Mouse (Mus musculus) kidney, embryonic 15.5 days (tissue): ENCODE measurements around the gene Nostrin. TPM values are rescaled to one million over a fixed set of nuclear protein-coding genes. Genes with fewer than 3 reads are reported as not detected.

Experiments used
- ATAC-seq: fragments of 200-750 bp; cut with Nextera tagmentation; replicated peaks from 2 replicates; pipeline ENCODE4 v1.8.0; 2017; ENCODE audit warnings: moderate TSS enrichment; ENCODE audit not compliant: low FRiP score
- H3K27ac ChIP-seq: fragments of 300-500 bp; sonication (generic); 2 replicates; pipeline ENCODE4 v1.5.1; 2015; ENCODE audit warnings: mild to moderate bottlenecking, inconsistent platforms
- H3K27me3 ChIP-seq: fragments of 300-500 bp; sonication (generic); 2 replicates; pipeline ENCODE4 v1.6.1; 2015; ENCODE audit warnings: inconsistent platforms
- H3K36me3 ChIP-seq: fragments of 300-500 bp; sonication (generic); 2 replicates; pipeline ENCODE4 v1.6.1; 2015; ENCODE audit warnings: inconsistent platforms
- H3K4me1 ChIP-seq: fragments of 300-500 bp; sonication (generic); 2 replicates; pipeline ENCODE4 v1.6.1; 2015; ENCODE audit warnings: inconsistent platforms
- H3K4me2 ChIP-seq: fragments of 300-500 bp; sonication (generic); 2 replicates; pipeline ENCODE4 v1.6.1; 2015; ENCODE audit warnings: moderate library complexity, mild to moderate bottlenecking, inconsistent platforms
- H3K4me3 ChIP-seq: fragments of 300-500 bp; sonication (generic); replicated peaks from 2 replicates; pipeline ENCODE4 v1.5.1; 2015; ENCODE audit warnings: mild to moderate bottlenecking, inconsistent platforms
- H3K9ac ChIP-seq: fragments of 300-500 bp; sonication (generic); 2 replicates; pipeline ENCODE4 v1.6.1; 2015; ENCODE audit warnings: mild to moderate bottlenecking, inconsistent platforms
- H3K9me3 ChIP-seq: fragments of 300-500 bp; sonication (generic); replicated peaks from 2 replicates; pipeline ENCODE4 v1.6.1; 2016; ENCODE audit warnings: inconsistent platforms
- WGBS: fragments of 180-500 bp; shearing (Covaris S2); methylation state at CpG from one replicate; pipeline ENCODE4 v1.1.7; 2015; ENCODE audit warnings: mixed read lengths; 5-methylcytosine and 5-hydroxymethylcytosine counted together
- polyA plus RNA-seq: library from polyadenylated mRNA; unstranded; fragments of >200 nt; fragmentation: Nextera tagmentation; extraction: Ambion mirVana; gene quantifications from 2 replicates; pipeline ENCODE4 v1.2.1, GENCODE M21; 2015

Nostrin gene
- polyA plus RNA-seq, 1 experiment from 2014 or later = 6.4 TPM

- Histone ChIP-seq H3K9ac (no peak overlapping the region), H3K27me3 (no peaks in the 10 kb centered on the region), H3K4me1 (peaks cover 17% of the 10 kb centered on the region), H3K4me3 (no peak overlapping the region), H3K36me3 (no peaks in the 10 kb centered on the region), H3K9me3 (no peaks in the 10 kb centered on the region), H3K27ac (peak overlapping the region; percentile 57; the same call in 1 of the 2 replicates), H3K4me2 (0 out of 2 replicates have a peak overlapping the region, but pooled peaks have one; percentile 3)
- ATAC-seq = peak; percentile 68; the same call in 1 of the 2 replicates
- WGBS = 22% methylated on average over 9 of the region's 9 CpGs
These were observed 34.9 kb downstream of the Nostrin start for GRCm38 (mm10) chr2:69170395-69171077.

GRCm38 (mm10) chr2:69175296-69175695 is 39.7 kb downstream of the Nostrin start:
- peaks cover 19% of the 10 kb centered on the region for H3K4me1 ChIP-seq
- no peaks in the 10 kb centered on the region for H3K36me3 ChIP-seq
- 50% methylated on average over 5 of the region's 5 CpGs for WGBS
- H3K27me3 ChIP-seq = no peaks in the 10 kb centered on the region
- no peaks in the 10 kb centered on the region for H3K9me3 ChIP-seq
- ATAC-seq = no peak
- H3K27ac ChIP-seq = peak overlapping the region; percentile 41
- H3K4me3 ChIP-seq = no peak overlapping the region
- H3K4me2 ChIP-seq = no peak overlapping the region
- no peak overlapping the region for H3K9ac ChIP-seq

- H3K9me3 ChIP-seq = no peaks in the 10 kb centered on the region
- H3K4me1 ChIP-seq = peaks cover 13% of the 10 kb centered on the region
- H3K4me2 ChIP-seq = no peak overlapping the region
- no peaks in the 10 kb centered on the region for H3K36me3 ChIP-seq
- H3K27ac ChIP-seq = no peak overlapping the region
- ATAC-seq = no peak
- no peak overlapping the region for H3K4me3 ChIP-seq
- 82% methylated on average over 4 of the region's 4 CpGs for WGBS
- no peak overlapping the region for H3K9ac ChIP-seq
- no peaks in the 10 kb centered on the region for H3K27me3 ChIP-seq
These were observed 44.1 kb downstream of the Nostrin start for GRCm38 (mm10) chr2:69179721-69180120.

- H3K36me3 ChIP-seq = peaks cover 33% of the 10 kb centered on the region
- no peak overlapping the region for H3K4me3 ChIP-seq
- no peaks in the 10 kb centered on the region for H3K27me3 ChIP-seq
- no peak overlapping the region for H3K9ac ChIP-seq
- H3K27ac ChIP-seq = no peak overlapping the region
- H3K9me3 ChIP-seq = no peaks in the 10 kb centered on the region
- H3K4me1 ChIP-seq = 0 out of 2 replicates have a peak, but pooled peaks cover 6% of the 10 kb centered on the region
- ATAC-seq = peak; percentile 29; the same call in 1 of the 2 replicates
- 97% methylated on average over 2 of the region's 2 CpGs for WGBS
- no peak overlapping the region for H3K4me2 ChIP-seq
These were observed 52.4 kb downstream of the Nostrin start for GRCm38 (mm10) chr2:69187990-69188389.

GRCm38 (mm10) chr2:69188732-69189131 is 53.1 kb downstream of the Nostrin start:
- WGBS = 84% methylated on average over 6 of the region's 6 CpGs
- H3K36me3 ChIP-seq = peaks cover 41% of the 10 kb centered on the region
- no peak overlapping the region for H3K27ac ChIP-seq
- ATAC-seq = no peak
- 0 out of 2 replicates have a peak, but pooled peaks cover 6% of the 10 kb centered on the region for H3K4me1 ChIP-seq
- no peak overlapping the region for H3K9ac ChIP-seq
- H3K27me3 ChIP-seq = no peaks in the 10 kb centered on the region
- no peaks in the 10 kb centered on the region for H3K9me3 ChIP-seq
- H3K4me2 ChIP-seq = no peak overlapping the region
- no peak overlapping the region for H3K4me3 ChIP-seq

- 50% methylated on average over 4 of the region's 4 CpGs for WGBS
These were observed 53.6 kb downstream of the Nostrin start for GRCm38 (mm10) chr2:69189222-69189621.

GRCm38 (mm10) chr2:69191059-69191458 is 55.5 kb downstream of the Nostrin start:
- ATAC-seq = no peak
- WGBS = 80% methylated on average over 5 of the region's 5 CpGs
- Histone ChIP-seq H3K9me3 (no peaks in the 10 kb centered on the region), H3K4me1 (0 out of 2 replicates have a peak, but pooled peaks cover 6% of the 10 kb centered on the region), H3K4me3 (no peak overlapping the region), H3K9ac (no peak overlapping the region), H3K27me3 (no peaks in the 10 kb centered on the region), H3K4me2 (no peak overlapping the region), H3K36me3 (peaks cover 55% of the 10 kb centered on the region), H3K27ac (no peak overlapping the region)

More at GRCm38 (mm10) chr2:69189222-69189621, 53.6 kb downstream of the Nostrin start:
- Histone ChIP-seq H3K36me3 (peaks cover 46% of the 10 kb centered on the region), H3K9ac (no peak overlapping the region), H3K27ac (no peak overlapping the region), H3K27me3 (no peaks in the 10 kb centered on the region), H3K9me3 (no peaks in the 10 kb centered on the region), H3K4me2 (no peak overlapping the region), H3K4me1 (0 out of 2 replicates have a peak, but pooled peaks cover 6% of the 10 kb centered on the region), H3K4me3 (no peak overlapping the region)
- no peak for ATAC-seq

GRCm38 (mm10) chr2:69193555-69193954 is 58.0 kb downstream of the Nostrin start:
- Histone ChIP-seq H3K4me1 (no peaks in the 10 kb centered on the region), H3K27me3 (no peaks in the 10 kb centered on the region), H3K9me3 (no peaks in the 10 kb centered on the region), H3K9ac (no peak overlapping the region), H3K4me2 (no peak overlapping the region), H3K4me3 (no peak overlapping the region), H3K36me3 (peaks cover 72% of the 10 kb centered on the region), H3K27ac (no peak overlapping the region)
- WGBS = 90% methylated on average over 5 of the region's 5 CpGs
- ATAC-seq = no peak

GRCm38 (mm10) chr2:69205185-69205584 is 69.6 kb downstream of the Nostrin start:
- Histone ChIP-seq H3K9ac (peak overlapping the region; percentile 89), H3K4me3 (peak overlapping the region; percentile 95), H3K4me2 (peak overlapping the region; percentile 69), H3K9me3 (no peaks in the 10 kb centered on the region), H3K36me3 (peaks cover 22% of the 10 kb centered on the region), H3K27ac (peak overlapping the region; percentile 96), H3K4me1 (peaks cover 18% of the 10 kb centered on the region), H3K27me3 (no peaks in the 10 kb centered on the region)
- no peak for ATAC-seq
- WGBS = 13% methylated on average over 6 of the region's 6 CpGs

GRCm38 (mm10) chr2:69205791-69206351 is 70.3 kb downstream of the Nostrin start, which contains the start of gene Spc25:
Gene Spc25, minus strand, starts transcription at chr2:69206194.
- H3K9me3 ChIP-seq = no peaks in the 10 kb centered on the region
- ATAC-seq = peak; percentile 98
- H3K27ac ChIP-seq = peak within 1 kb of the TSS; percentile 96
- H3K36me3 ChIP-seq = peaks cover 20% of the 10 kb centered on the region
- WGBS = under 1% methylated on average over 46 of the region's 46 CpGs
- H3K4me1 ChIP-seq = peaks cover 22% of the 10 kb centered on the region
- peak within 1 kb of the TSS; percentile 69 for H3K4me2 ChIP-seq
- H3K9ac ChIP-seq = peak within 1 kb of the TSS; percentile 89
- no peaks in the 10 kb centered on the region for H3K27me3 ChIP-seq
- peak within 1 kb of the TSS; percentile 95 for H3K4me3 ChIP-seq

- Histone ChIP-seq H3K27ac (0 out of 2 replicates have a peak overlapping the region, but pooled peaks have one; percentile 27), H3K36me3 (peaks cover 14% of the 10 kb centered on the region), H3K4me2 (peak overlapping the region; percentile 54), H3K4me3 (peak overlapping the region; percentile 95), H3K9me3 (no peaks in the 10 kb centered on the region), H3K4me1 (peaks cover 25% of the 10 kb centered on the region), H3K27me3 (no peaks in the 10 kb centered on the region), H3K9ac (0 out of 2 replicates have a peak overlapping the region, but pooled peaks have one; percentile 4)
- WGBS = 18% methylated on average over 7 of the region's 7 CpGs
- ATAC-seq = no peak
These were observed 70.9 kb downstream of the Nostrin start for GRCm38 (mm10) chr2:69206523-69206922.

- Histone ChIP-seq H3K27me3 (no peaks in the 10 kb centered on the region), H3K4me3 (no peak overlapping the region), H3K36me3 (no peaks in the 10 kb centered on the region), H3K9me3 (no peaks in the 10 kb centered on the region), H3K4me2 (no peak overlapping the region), H3K27ac (peak overlapping the region; percentile 27; the same call in 1 of the 2 replicates), H3K9ac (no peak overlapping the region), H3K4me1 (peaks cover 24% of the 10 kb centered on the region)
- ATAC-seq = no peak
- WGBS = 84% methylated on average over 3 of the region's 3 CpGs
These were observed 74.1 kb downstream of the Nostrin start for GRCm38 (mm10) chr2:69209684-69210083.
